Mouse (Mus musculus): ENCODE results near the gene Edem2. TPM values are rescaled to one million over a fixed set of nuclear protein-coding genes. Genes with fewer than 3 reads are reported as not detected.
"Not testable (repeated sequence)": the region's sequence is repeated elsewhere in the genome, so short reads cannot be mapped to it uniquely, and the experiment has no call there.

Edem2 gene
- polyA plus RNA-seq, 1 experiment from 2014 or later = 35.4 TPM

GRCm38 (mm10) chr2:155717082-155717990 lies 11.9 kb downstream of the Edem2 start:
- ChIA-PET CTCF (interaction anchor here (2.5 kb wide), 1 partner anchor 25 kb away, joined by 6 read pairs; the partner anchor contains the start of gene Trpc4ap), POLR2A (interaction anchor here (0.7 kb wide), 1 partner anchor 9 kb away, joined by 4 read pairs; no protein-coding TSS in a partner anchor)
- in situ Hi-C loops (cut with MboI; ENCODE audit: low pct_unique_long_range_greater_than_20kb) = loop anchor here (5.0 kb wide), 1 partner anchor 40 kb away; no protein-coding TSS in a partner anchor
- DNase-seq (ENCODE audit: low read depth, low spot score) (no peak), ATAC-seq (no peak)
- H3K27me3 ChIP-seq = no peaks in the 10 kb centered on the region
- TF ChIP-seq CTCF (IDR thresholded peaks at IDR 0.05) = no peak

DNA sequence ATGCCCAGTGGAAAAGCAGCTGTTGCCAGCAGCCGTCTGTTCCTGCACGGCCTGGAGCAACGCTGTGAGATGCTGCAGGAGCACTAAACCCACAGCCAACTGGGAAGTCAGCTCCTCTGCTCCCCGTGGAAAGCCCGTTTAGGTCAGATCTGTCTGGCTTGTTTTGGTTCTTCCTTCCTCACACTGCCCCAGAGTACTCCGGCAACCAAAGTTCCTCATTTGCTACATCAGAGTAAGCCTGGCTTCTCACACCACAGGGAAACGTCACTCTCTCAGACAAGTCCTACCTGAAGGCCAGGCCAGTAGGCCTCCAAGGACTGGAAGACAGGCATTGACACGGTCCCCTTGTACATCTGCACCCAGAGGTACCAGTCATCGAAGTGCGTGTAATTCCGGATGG lies 18.7 kb downstream of the Edem2 start:
- in situ Hi-C loops (cut with MboI; ENCODE audit: low pct_unique_long_range_greater_than_20kb) = no loop called here
- ATAC-seq (no peak), DNase-seq (ENCODE audit: low read depth, low spot score) (no peak)
- H3K27me3 ChIP-seq = no peaks in the 10 kb centered on the region
- POLR2A ChIA-PET = no interaction called here
- CTCF ChIA-PET = no interaction called here
- no peak for TF ChIP-seq CTCF (IDR thresholded peaks at IDR 0.05)

DNA sequence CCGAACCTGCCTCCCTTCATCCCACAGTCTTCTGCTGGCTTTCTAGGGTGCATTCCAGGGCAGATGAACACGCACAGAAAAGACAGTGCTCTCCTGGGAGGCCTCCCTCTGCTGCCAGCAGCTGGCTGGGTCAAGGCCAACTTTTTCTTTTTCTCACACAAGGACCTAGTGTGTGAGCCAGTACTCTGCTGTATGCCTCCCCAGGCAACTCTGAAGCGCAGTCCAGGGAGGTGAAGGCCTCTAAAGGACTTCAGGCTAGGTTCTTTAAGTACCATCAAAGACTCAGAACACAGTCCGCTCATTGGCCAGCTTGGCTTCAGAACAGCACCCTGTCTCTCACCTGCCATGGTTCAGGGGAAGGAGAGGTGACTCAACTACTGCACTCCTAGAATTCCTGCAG lies 22.0 kb downstream of the Edem2 start:
- CTCF ChIA-PET = no interaction called here
- no peaks in the 10 kb centered on the region for H3K27me3 ChIP-seq
- DNase-seq (ENCODE audit: low read depth, low spot score) (no peak), ATAC-seq (no peak)
- POLR2A ChIA-PET = no interaction called here
- no peak for TF ChIP-seq CTCF (IDR thresholded peaks at IDR 0.05)
- in situ Hi-C loops (cut with MboI; ENCODE audit: low pct_unique_long_range_greater_than_20kb) = no loop called here

DNA sequence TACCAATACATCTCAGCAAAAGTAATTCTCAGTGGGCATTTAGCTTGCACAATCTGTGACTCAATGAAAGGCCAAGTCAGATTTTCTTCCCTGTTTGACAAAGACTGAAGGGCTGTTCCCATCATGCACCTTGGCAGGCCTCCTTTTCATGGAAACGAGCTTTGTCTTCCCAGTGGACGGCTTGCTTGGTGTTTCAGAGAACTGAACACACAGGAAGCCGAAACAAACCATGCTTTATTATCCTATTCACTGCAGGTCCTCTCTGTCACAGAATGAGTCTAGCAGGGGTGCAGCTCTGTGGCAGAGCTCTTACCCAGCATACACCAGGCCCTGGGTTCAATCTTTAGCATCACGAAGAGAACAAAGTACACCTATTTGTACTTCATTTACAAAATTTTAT lies 25.6 kb downstream of the Edem2 start:
- ATAC-seq (no peak), DNase-seq (ENCODE audit: low read depth, low spot score) (no peak)
- CTCF ChIA-PET = interaction anchor here (1.3 kb wide), 1 partner anchor 54 kb away, joined by 3 read pairs; no protein-coding TSS in a partner anchor
- H3K27me3 ChIP-seq = no peaks in the 10 kb centered on the region
- POLR2A ChIA-PET = no interaction called here
- in situ Hi-C loops (cut with MboI; ENCODE audit: low pct_unique_long_range_greater_than_20kb) = no loop called here
- TF ChIP-seq CTCF (IDR thresholded peaks at IDR 0.05) = no peak

DNA sequence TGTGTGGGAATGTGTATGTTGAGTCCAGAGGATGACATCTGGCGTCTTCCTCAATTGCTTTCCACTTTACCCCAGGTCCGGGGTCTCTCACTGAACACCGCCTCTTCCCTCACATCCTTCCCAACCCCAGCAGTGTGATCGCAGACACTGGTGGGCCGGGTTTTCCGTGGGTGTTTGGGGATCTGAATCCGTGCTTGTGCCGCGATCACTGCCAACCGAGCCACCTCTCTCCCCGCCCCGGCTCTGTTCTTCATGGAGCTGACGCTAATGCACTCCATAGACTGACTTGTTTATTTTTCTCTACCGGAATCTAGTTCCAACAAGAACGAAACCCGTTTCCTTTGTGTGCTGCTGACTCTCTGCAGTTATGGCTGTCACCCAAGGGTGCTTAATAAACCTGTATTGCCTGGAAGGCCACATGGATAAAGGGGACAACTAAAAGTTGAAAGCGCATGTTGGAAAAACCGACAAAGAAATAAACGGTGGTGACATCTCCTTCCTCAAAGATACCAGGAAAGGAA lies 27.8 kb downstream of the Edem2 start:
- ATAC-seq (no peak), DNase-seq (ENCODE audit: low read depth, low spot score) (no peak)
- CTCF ChIA-PET = interaction anchor here (1.3 kb wide), 1 partner anchor 54 kb away, joined by 3 read pairs; no protein-coding TSS in a partner anchor
- H3K27me3 ChIP-seq = no peaks in the 10 kb centered on the region
- POLR2A ChIA-PET = interaction anchor here (0.6 kb wide), 1 partner anchor 53 kb away, joined by 3 read pairs; no protein-coding TSS in a partner anchor
- in situ Hi-C loops (cut with MboI; ENCODE audit: low pct_unique_long_range_greater_than_20kb) = no loop called here
- no peak for TF ChIP-seq CTCF (IDR thresholded peaks at IDR 0.05)

DNA sequence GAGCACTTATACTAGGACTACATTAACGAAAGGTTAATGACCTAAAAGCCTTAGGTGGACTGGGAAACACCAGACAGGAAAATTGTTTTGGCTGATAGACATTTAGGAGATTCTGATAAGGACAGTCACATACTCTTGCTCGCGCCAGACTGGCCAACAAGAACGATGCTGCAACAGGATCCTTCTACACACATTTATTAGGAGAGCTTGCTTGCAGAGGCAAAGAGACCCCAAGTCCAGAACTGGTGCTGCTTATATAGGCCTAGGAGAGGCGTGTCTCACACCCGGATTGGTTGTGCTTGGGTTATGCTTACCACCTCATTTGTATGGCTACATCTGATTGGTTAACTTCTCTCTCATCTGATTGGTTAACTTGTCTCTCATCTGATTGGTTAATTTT lies 30.8 kb downstream of the Edem2 start:
- DNase-seq (ENCODE audit: low read depth, low spot score); ATAC-seq; H3K27me3 ChIP-seq; CTCF ChIA-PET; POLR2A ChIA-PET: not testable (repeated sequence)
- in situ Hi-C loops (cut with MboI; ENCODE audit: low pct_unique_long_range_greater_than_20kb) = loop anchor here (10.0 kb wide), 1 partner anchor 56 kb away; the partner anchor contains the start of gene Procr

DNA sequence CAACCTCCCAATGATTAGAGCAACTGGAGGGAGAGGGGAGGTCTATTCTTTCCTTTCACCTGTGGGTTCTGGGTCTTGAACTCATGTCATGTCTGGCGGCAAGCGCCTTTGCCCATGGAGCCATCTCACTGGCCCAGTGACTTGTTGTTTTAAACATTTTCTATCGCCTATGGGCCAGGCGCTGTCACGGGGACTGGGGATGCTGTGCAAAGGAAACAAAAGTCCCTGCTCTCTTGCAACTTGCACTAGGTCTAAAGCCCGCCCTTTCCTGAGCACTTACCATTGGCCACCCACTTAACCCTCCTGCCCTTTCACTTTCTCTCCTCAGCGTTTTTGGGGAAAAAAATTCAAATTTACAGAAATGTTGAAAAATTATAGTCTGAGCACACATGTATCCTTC lies 32.4 kb downstream of the Edem2 start:
- POLR2A ChIA-PET = no interaction called here
- in situ Hi-C loops (cut with MboI; ENCODE audit: low pct_unique_long_range_greater_than_20kb) = loop anchor here (10.0 kb wide), 1 partner anchor 58 kb away; the partner anchor contains the start of gene Procr
- TF ChIP-seq CTCF (IDR thresholded peaks at IDR 0.05) = no peak
- H3K27me3 ChIP-seq = no peaks in the 10 kb centered on the region
- ATAC-seq (no peak), DNase-seq (ENCODE audit: low read depth, low spot score) (no peak)
- CTCF ChIA-PET = interaction anchor here (0.7 to 1.2 kb wide), 3 partner anchors 27 to 57 kb away, joined by 3 to 9 read pairs (median 5); partner anchors contain the start of gene Edem2

DNA sequence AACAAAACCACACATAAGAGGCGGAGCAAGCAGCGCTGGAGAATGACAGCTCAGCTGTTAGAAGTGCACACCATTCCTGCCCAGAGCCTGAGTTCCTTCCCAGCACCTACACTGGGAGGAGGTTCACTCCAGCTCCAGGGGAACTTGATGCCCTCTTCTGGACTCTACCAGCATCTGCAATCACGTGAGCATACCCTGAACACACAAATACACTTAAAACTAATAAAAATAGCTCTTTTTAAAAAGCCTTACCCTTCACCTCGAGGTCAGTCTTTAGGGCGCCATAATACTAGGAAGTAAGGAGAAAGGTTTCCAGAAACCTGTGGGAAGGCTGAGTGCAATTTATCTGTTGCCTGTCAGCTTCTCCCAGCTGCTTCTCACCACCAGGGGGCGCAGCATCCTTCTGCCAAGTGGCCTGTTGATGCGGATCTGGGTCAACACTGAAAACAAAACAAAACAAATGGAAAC lies 33.1 kb downstream of the Edem2 start:
- CTCF ChIA-PET = interaction anchor here (0.7 to 2.1 kb wide), 25 partner anchors 8 to 260 kb away, joined by 3 to 10 read pairs (median 3); partner anchors contain the start of genes Cep250 and Edem2
- ATAC-seq (peak; percentile 24), DNase-seq (ENCODE audit: low read depth, low spot score) (no peak)
- in situ Hi-C loops (cut with MboI; ENCODE audit: low pct_unique_long_range_greater_than_20kb) = loop anchor here (10.0 kb wide), 1 partner anchor 59 kb away; the partner anchor contains the start of gene Procr
- POLR2A ChIA-PET = interaction anchor here (0.7 to 0.8 kb wide), 2 partner anchors 37 to 66 kb away, joined by 3 read pairs; no protein-coding TSS in a partner anchor
- no peaks in the 10 kb centered on the region for H3K27me3 ChIP-seq
- TF ChIP-seq CTCF (IDR thresholded peaks at IDR 0.05) = peak; percentile 98

DNA sequence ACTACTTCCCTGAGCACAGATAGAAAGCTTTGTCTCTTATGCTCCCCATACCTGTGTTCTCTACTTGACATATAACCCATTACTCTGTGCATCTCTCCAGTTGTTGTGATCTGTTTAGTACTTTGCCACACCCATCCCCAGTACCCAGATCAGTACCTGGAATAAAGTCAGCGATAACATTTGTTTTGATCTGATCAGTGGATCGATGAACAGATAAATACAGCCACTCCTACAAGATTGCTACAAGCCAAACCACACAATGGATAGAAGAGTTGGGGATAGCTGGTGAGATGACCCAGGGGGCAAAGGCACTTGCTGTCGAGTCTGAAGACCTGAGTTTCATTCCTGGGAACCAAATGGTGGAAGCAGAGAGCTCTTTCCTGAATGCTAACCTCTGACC lies 34.0 kb downstream of the Edem2 start:
- ATAC-seq = no peak
- ChIA-PET POLR2A (no interaction called here), CTCF (interaction anchor here (0.9 to 2.1 kb wide), 12 partner anchors 12 to 261 kb away, joined by 3 to 10 read pairs (median 4); partner anchors contain the start of gene Cep250)
- in situ Hi-C loops (cut with MboI; ENCODE audit: low pct_unique_long_range_greater_than_20kb) = loop anchor here (10.0 kb wide), 1 partner anchor 59 kb away; the partner anchor contains the start of gene Procr
- no peak for DNase-seq (ENCODE audit: low read depth, low spot score)
- no peak for TF ChIP-seq CTCF (IDR thresholded peaks at IDR 0.05)
- no peaks in the 10 kb centered on the region for H3K27me3 ChIP-seq

GRCm38 (mm10) chr2:155694564-155694963 lies 34.7 kb downstream of the Edem2 start:
- ChIA-PET CTCF (interaction anchor here (1.8 to 2.1 kb wide), 3 partner anchors 21 to 61 kb away, joined by 3 to 10 read pairs (median 8); no protein-coding TSS in a partner anchor), POLR2A (no interaction called here)
- in situ Hi-C loops (cut with MboI; ENCODE audit: low pct_unique_long_range_greater_than_20kb) = loop anchor here (10.0 kb wide), 1 partner anchor 60 kb away; the partner anchor contains the start of gene Procr
- ATAC-seq (no peak), DNase-seq (ENCODE audit: low read depth, low spot score) (no peak)
- TF ChIP-seq CTCF (IDR thresholded peaks at IDR 0.05) = no peak
- no peaks in the 10 kb centered on the region for H3K27me3 ChIP-seq

Data from Patski (cell line).